Mouse (Mus musculus): ENCODE measurements at regions not wholly inside any gene's neighbourhood (a gene's known extent, or its start where the extent isn't known, plus 50 kb on each side); places are given as distances from the start of the nearest gene placed in this dataset.

- H3K27ac ChIP-seq (ENCODE audit: low read length), result no peak overlapping the region
- no peaks in the 10 kb centered on the region for H3K36me3 ChIP-seq (ENCODE audit: control insufficient read depth, insufficient read depth, low read length)
- peaks cover under 1% of the 10 kb centered on the region; the same call in 1 of the 2 replicates for H3K4me1 ChIP-seq (ENCODE audit: control insufficient read depth, insufficient read depth, low read length)
- H3K27me3 ChIP-seq (ENCODE audit: control insufficient read depth, insufficient read depth, low read depth, low read length), result no peaks in the 10 kb centered on the region
- 34% methylated on average over 4 of the region's 4 CpGs for WGBS
- no peaks in the 10 kb centered on the region for H3K9me3 ChIP-seq (replicated peaks; ENCODE audit: control insufficient read depth, low read length, poor library complexity, severe bottlenecking)
- no peak overlapping the region for H3K4me2 ChIP-seq (ENCODE audit: low read length)
- no peak overlapping the region for H3K9ac ChIP-seq (ENCODE audit: low read depth, low read length)
- no peak overlapping the region for H3K4me3 ChIP-seq (ENCODE audit: low read depth, low read length)
- ATAC-seq, result peak; percentile 60; the same call in 1 of the 2 replicates
These were observed 97.2 kb upstream of the Prdm1 start for GRCm38 (mm10) chr10:44625521-44625920.

GRCm38 (mm10) chr10:44615586-44615985 is 87.3 kb upstream of the Prdm1 start:
- H3K9ac ChIP-seq (ENCODE audit: low read depth, low read length), result no peak overlapping the region
- no peak overlapping the region for H3K27ac ChIP-seq (ENCODE audit: low read length)
- no peaks in the 10 kb centered on the region for H3K27me3 ChIP-seq (ENCODE audit: control insufficient read depth, insufficient read depth, low read depth, low read length)
- H3K9me3 ChIP-seq (replicated peaks; ENCODE audit: control insufficient read depth, low read length, poor library complexity, severe bottlenecking), result no peaks in the 10 kb centered on the region
- no peaks in the 10 kb centered on the region for H3K36me3 ChIP-seq (ENCODE audit: control insufficient read depth, insufficient read depth, low read length)
- no peak overlapping the region for H3K4me3 ChIP-seq (ENCODE audit: low read depth, low read length)
- no peak for ATAC-seq
- no peaks in the 10 kb centered on the region for H3K4me1 ChIP-seq (ENCODE audit: control insufficient read depth, insufficient read depth, low read length)
- H3K4me2 ChIP-seq (ENCODE audit: low read length), result no peak overlapping the region
- WGBS, result 89% methylated on average over 1 of the region's 1 CpGs

GRCm38 (mm10) chr10:44612571-44612970 is 84.3 kb upstream of the Prdm1 start:
- no peaks in the 10 kb centered on the region for H3K36me3 ChIP-seq (ENCODE audit: control insufficient read depth, insufficient read depth, low read length)
- no peak overlapping the region for H3K4me3 ChIP-seq (ENCODE audit: low read depth, low read length)
- H3K4me1 ChIP-seq (ENCODE audit: control insufficient read depth, insufficient read depth, low read length), result no peaks in the 10 kb centered on the region
- no peak overlapping the region for H3K27ac ChIP-seq (ENCODE audit: low read length)
- no peaks in the 10 kb centered on the region for H3K9me3 ChIP-seq (replicated peaks; ENCODE audit: control insufficient read depth, low read length, poor library complexity, severe bottlenecking)
- WGBS, result 92% methylated on average over 7 of the region's 7 CpGs
- ATAC-seq, result no peak
- no peak overlapping the region for H3K9ac ChIP-seq (ENCODE audit: low read depth, low read length)
- no peak overlapping the region for H3K4me2 ChIP-seq (ENCODE audit: low read length)
- no peaks in the 10 kb centered on the region for H3K27me3 ChIP-seq (ENCODE audit: control insufficient read depth, insufficient read depth, low read depth, low read length)

GRCm38 (mm10) chr10:44611399-44611798 is 83.1 kb upstream of the Prdm1 start:
- H3K27me3 ChIP-seq (ENCODE audit: control insufficient read depth, insufficient read depth, low read depth, low read length), result no peaks in the 10 kb centered on the region
- 89% methylated on average over 5 of the region's 5 CpGs for WGBS

GRCm38 (mm10) chr10:44609187-44609586 is 80.9 kb upstream of the Prdm1 start:
- no peak overlapping the region for H3K9ac ChIP-seq (ENCODE audit: low read depth, low read length)

More at GRCm38 (mm10) chr10:44611399-44611798, 83.1 kb upstream of the Prdm1 start:
- no peaks in the 10 kb centered on the region for H3K36me3 ChIP-seq (ENCODE audit: control insufficient read depth, insufficient read depth, low read length)
- no peaks in the 10 kb centered on the region for H3K9me3 ChIP-seq (replicated peaks; ENCODE audit: control insufficient read depth, low read length, poor library complexity, severe bottlenecking)
- ATAC-seq, result no peak
- H3K4me3 ChIP-seq (ENCODE audit: low read depth, low read length), result no peak overlapping the region
- H3K27ac ChIP-seq (ENCODE audit: low read length), result no peak overlapping the region
- H3K4me1 ChIP-seq (ENCODE audit: control insufficient read depth, insufficient read depth, low read length), result no peaks in the 10 kb centered on the region
- no peak overlapping the region for H3K9ac ChIP-seq (ENCODE audit: low read depth, low read length)
- no peak overlapping the region for H3K4me2 ChIP-seq (ENCODE audit: low read length)

GRCm38 (mm10) chr10:44607334-44607851 is 79.1 kb upstream of the Prdm1 start:
- Histone ChIP-seq H3K4me3 (ENCODE audit: low read depth, low read length) (no peak overlapping the region), H3K9me3 (replicated peaks; ENCODE audit: control insufficient read depth, low read length, poor library complexity, severe bottlenecking) (no peaks in the 10 kb centered on the region), H3K36me3 (ENCODE audit: control insufficient read depth, insufficient read depth, low read length) (no peaks in the 10 kb centered on the region), H3K4me1 (ENCODE audit: control insufficient read depth, insufficient read depth, low read length) (no peaks in the 10 kb centered on the region), H3K27ac (ENCODE audit: low read length) (no peak overlapping the region), H3K27me3 (ENCODE audit: control insufficient read depth, insufficient read depth, low read depth, low read length) (no peaks in the 10 kb centered on the region), H3K9ac (ENCODE audit: low read depth, low read length) (no peak overlapping the region), H3K4me2 (ENCODE audit: low read length) (no peak overlapping the region)
- WGBS, result 84% methylated on average over 5 of the region's 5 CpGs
- no peak for ATAC-seq

More at GRCm38 (mm10) chr10:44609187-44609586, 80.9 kb upstream of the Prdm1 start:
- H3K36me3 ChIP-seq (ENCODE audit: control insufficient read depth, insufficient read depth, low read length), result no peaks in the 10 kb centered on the region
- H3K27ac ChIP-seq (ENCODE audit: low read length), result no peak overlapping the region
- H3K27me3 ChIP-seq (ENCODE audit: control insufficient read depth, insufficient read depth, low read depth, low read length), result no peaks in the 10 kb centered on the region
- H3K4me1 ChIP-seq (ENCODE audit: control insufficient read depth, insufficient read depth, low read length), result no peaks in the 10 kb centered on the region
- WGBS, result 86% methylated on average over 6 of the region's 6 CpGs
- no peak for ATAC-seq
- no peak overlapping the region for H3K4me3 ChIP-seq (ENCODE audit: low read depth, low read length)
- H3K4me2 ChIP-seq (ENCODE audit: low read length), result no peak overlapping the region
- H3K9me3 ChIP-seq (replicated peaks; ENCODE audit: control insufficient read depth, low read length, poor library complexity, severe bottlenecking), result no peaks in the 10 kb centered on the region

DNA sequence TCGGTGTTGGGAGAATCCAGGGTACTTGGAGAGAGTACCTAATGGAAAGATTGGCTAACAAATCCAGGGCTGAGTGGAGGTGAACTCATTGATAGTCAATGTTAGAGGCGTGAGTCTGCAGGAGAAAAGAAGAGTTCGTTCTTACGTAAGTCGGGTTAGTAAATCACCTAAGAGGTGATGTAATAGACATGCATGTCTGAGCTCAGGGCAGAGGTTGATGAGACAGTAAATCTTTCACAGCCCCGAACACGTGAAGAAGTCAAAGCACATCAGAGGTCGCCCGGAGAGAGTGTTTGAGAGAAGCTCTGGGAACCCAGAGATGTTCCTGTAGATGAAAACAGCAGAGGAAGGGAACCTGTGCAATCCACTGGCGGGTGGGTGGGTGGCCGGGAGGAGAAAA is 76.2 kb upstream of the Prdm1 start:
- no peaks in the 10 kb centered on the region for H3K9me3 ChIP-seq (replicated peaks; ENCODE audit: control insufficient read depth, low read length, poor library complexity, severe bottlenecking)
- no peaks in the 10 kb centered on the region for H3K4me1 ChIP-seq (ENCODE audit: control insufficient read depth, insufficient read depth, low read length)
- WGBS, result 93% methylated on average over 11 of the region's 11 CpGs
- no peak overlapping the region for H3K4me3 ChIP-seq (ENCODE audit: low read depth, low read length)
- no peak overlapping the region for H3K27ac ChIP-seq (ENCODE audit: low read length)
- no peaks in the 10 kb centered on the region for H3K36me3 ChIP-seq (ENCODE audit: control insufficient read depth, insufficient read depth, low read length)
- no peak overlapping the region for H3K9ac ChIP-seq (ENCODE audit: low read depth, low read length)
- no peak for ATAC-seq
- no peaks in the 10 kb centered on the region for H3K27me3 ChIP-seq (ENCODE audit: control insufficient read depth, insufficient read depth, low read depth, low read length)
- H3K4me2 ChIP-seq (ENCODE audit: low read length), result no peak overlapping the region

GRCm38 (mm10) chr10:44603461-44603860 is 75.2 kb upstream of the Prdm1 start:
- 73% methylated on average over 5 of the region's 5 CpGs for WGBS
- H3K9ac ChIP-seq (ENCODE audit: low read depth, low read length), result no peak overlapping the region
- H3K9me3 ChIP-seq (replicated peaks; ENCODE audit: control insufficient read depth, low read length, poor library complexity, severe bottlenecking), result no peaks in the 10 kb centered on the region
- no peak for ATAC-seq
- no peaks in the 10 kb centered on the region for H3K27me3 ChIP-seq (ENCODE audit: control insufficient read depth, insufficient read depth, low read depth, low read length)
- no peaks in the 10 kb centered on the region for H3K36me3 ChIP-seq (ENCODE audit: control insufficient read depth, insufficient read depth, low read length)
- H3K4me2 ChIP-seq (ENCODE audit: low read length), result no peak overlapping the region
- H3K4me1 ChIP-seq (ENCODE audit: control insufficient read depth, insufficient read depth, low read length), result no peaks in the 10 kb centered on the region
- no peak overlapping the region for H3K4me3 ChIP-seq (ENCODE audit: low read depth, low read length)
- H3K27ac ChIP-seq (ENCODE audit: low read length), result no peak overlapping the region

DNA sequence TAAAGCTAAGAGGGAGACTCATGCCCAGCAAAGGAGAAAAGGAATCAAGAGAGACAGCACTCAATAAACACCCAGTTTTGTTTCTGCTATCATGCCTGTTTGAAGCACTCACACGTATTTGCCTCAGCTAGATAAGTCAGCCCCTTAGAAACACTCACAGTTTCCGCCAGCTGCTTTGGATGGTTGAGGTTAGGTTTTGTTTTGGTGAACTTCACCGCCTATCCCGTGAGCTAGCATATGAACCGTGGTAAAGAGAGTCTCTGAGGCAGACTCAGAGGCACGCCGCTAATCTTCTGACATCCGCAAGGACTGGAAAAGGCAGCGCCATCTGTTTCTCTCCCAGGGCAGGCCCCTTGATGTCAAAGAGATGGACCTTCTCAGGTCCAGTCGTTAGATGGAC is 73.2 kb upstream of the Prdm1 start:
- Histone ChIP-seq H3K9ac (ENCODE audit: low read depth, low read length) (no peak overlapping the region), H3K4me3 (ENCODE audit: low read depth, low read length) (no peak overlapping the region), H3K36me3 (ENCODE audit: control insufficient read depth, insufficient read depth, low read length) (no peaks in the 10 kb centered on the region), H3K4me1 (ENCODE audit: control insufficient read depth, insufficient read depth, low read length) (no peaks in the 10 kb centered on the region), H3K27ac (ENCODE audit: low read length) (no peak overlapping the region), H3K27me3 (ENCODE audit: control insufficient read depth, insufficient read depth, low read depth, low read length) (no peaks in the 10 kb centered on the region), H3K4me2 (ENCODE audit: low read length) (no peak overlapping the region), H3K9me3 (replicated peaks; ENCODE audit: control insufficient read depth, low read length, poor library complexity, severe bottlenecking) (no peaks in the 10 kb centered on the region)
- WGBS, result 88% methylated on average over 10 of the region's 10 CpGs
- ATAC-seq, result no peak

Data from midbrain, embryonic 16.5 days (tissue).